Mouse (Mus musculus) embryonic fibroblast, embryonic 13.5 days (primary cell): ENCODE results near the gene Acer3.

ENCODE experiments used
- CTCF ChIP-seq: IDR thresholded peaks from 2 replicates; pipeline ENCODE4 v1.5.1; 2011; ENCODE audit warnings: mild to moderate bottlenecking, control low read depth, low read length, moderate library complexity, borderline replicate concordance; ENCODE audit not compliant: insufficient read depth
- POLR2A ChIP-seq: IDR thresholded peaks from 2 replicates; pipeline ENCODE4 v1.6.1; 2011; ENCODE audit warnings: low read depth, mild to moderate bottlenecking, control low read depth, low read length, moderate library complexity

GRCm38 (mm10) chr7:98173408-98173807 is 147.6 kb downstream of the Acer3 start:
- TF ChIP-seq CTCF: no peak
- TF ChIP-seq POLR2A: no peak
